Mouse (Mus musculus) liver, embryonic 13.5 days (tissue): Measurements from ENCODE around the gene Cryab. TPM values are rescaled to one million over a fixed set of nuclear protein-coding genes. Genes with fewer than 3 reads are reported as not detected.

Experiments
- ATAC-seq: fragments of 200-750 bp; cut with Nextera tagmentation; 2 replicates; pipeline ENCODE4 v1.8.0; 2017; ENCODE audit warnings: low read depth, mild to moderate bottlenecking, moderate number of reproducible peaks, moderate library complexity
- DNase-seq: peaks from one replicate; pipeline ENCODE4 v3.0.0; 2022
- H3K27ac ChIP-seq: fragments of 300-500 bp; sonication (generic); 2 replicates; pipeline ENCODE4 v1.5.1; 2015; ENCODE audit warnings: moderate library complexity, mild to moderate bottlenecking, inconsistent platforms
- H3K27me3 ChIP-seq: fragments of 300-500 bp; sonication (generic); 2 replicates; pipeline ENCODE4 v1.6.1; 2015; ENCODE audit warnings: mild to moderate bottlenecking, inconsistent platforms
- H3K36me3 ChIP-seq: fragments of 300-500 bp; sonication (generic); 2 replicates; pipeline ENCODE4 v1.6.1; 2015; ENCODE audit warnings: mild to moderate bottlenecking, inconsistent platforms
- H3K4me1 ChIP-seq: fragments of 300-500 bp; sonication (generic); replicated peaks from 2 replicates; pipeline ENCODE4 v1.6.1; 2015; ENCODE audit warnings: inconsistent platforms
- H3K4me2 ChIP-seq: fragments of 300-500 bp; sonication (generic); 2 replicates; pipeline ENCODE4 v1.6.1; 2015; ENCODE audit warnings: inconsistent platforms, mild to moderate bottlenecking, moderate library complexity
- H3K4me3 ChIP-seq: fragments of 300-500 bp; sonication (generic); replicated peaks from 2 replicates; pipeline ENCODE4 v1.5.1; 2015; ENCODE audit warnings: mild to moderate bottlenecking, inconsistent platforms
- H3K9ac ChIP-seq: fragments of 300-500 bp; sonication (generic); 2 replicates; pipeline ENCODE4 v1.6.1; 2015; ENCODE audit warnings: mild to moderate bottlenecking, inconsistent platforms
- H3K9me3 ChIP-seq: fragments of 300-500 bp; sonication (generic); replicated peaks from 2 replicates; pipeline ENCODE4 v1.6.1; 2016; ENCODE audit warnings: inconsistent platforms
- WGBS: fragments of 180-500 bp; shearing (Covaris S2); methylation state at CpG from one replicate; pipeline ENCODE4 v1.1.7; 2015; ENCODE audit not compliant: insufficient replicate concordance; 5-methylcytosine and 5-hydroxymethylcytosine counted together
- polyA plus RNA-seq: library from polyadenylated mRNA; unstranded; fragments of >200 nt; fragmentation: Nextera tagmentation; extraction: Ambion mirVana; gene quantifications from 2 replicates; pipeline ENCODE4 v1.2.1, GENCODE M21; 2015

Cryab gene
- polyA plus RNA-seq, 1 experiment from 2014 or later, result 8.7 TPM

GRCm38 (mm10) chr9:50745806-50746205 lies 5.3 kb upstream of the Cryab start:
- 32% methylated on average over 7 of the region's 7 CpGs for WGBS
- Histone ChIP-seq H3K27ac (peak overlapping the region; percentile 29; the same call in 1 of the 2 replicates), H3K4me2 (peak overlapping the region; percentile 52), H3K9me3 (no peaks in the 10 kb centered on the region), H3K4me1 (no peaks in the 10 kb centered on the region; the same call in 1 of the 2 replicates), H3K4me3 (peak overlapping the region; percentile 46), H3K9ac (peak overlapping the region; percentile 44), H3K27me3 (peaks cover 13% of the 10 kb centered on the region), H3K36me3 (no peaks in the 10 kb centered on the region)
- ATAC-seq, result no peak
- DNase-seq, result no peak

DNA sequence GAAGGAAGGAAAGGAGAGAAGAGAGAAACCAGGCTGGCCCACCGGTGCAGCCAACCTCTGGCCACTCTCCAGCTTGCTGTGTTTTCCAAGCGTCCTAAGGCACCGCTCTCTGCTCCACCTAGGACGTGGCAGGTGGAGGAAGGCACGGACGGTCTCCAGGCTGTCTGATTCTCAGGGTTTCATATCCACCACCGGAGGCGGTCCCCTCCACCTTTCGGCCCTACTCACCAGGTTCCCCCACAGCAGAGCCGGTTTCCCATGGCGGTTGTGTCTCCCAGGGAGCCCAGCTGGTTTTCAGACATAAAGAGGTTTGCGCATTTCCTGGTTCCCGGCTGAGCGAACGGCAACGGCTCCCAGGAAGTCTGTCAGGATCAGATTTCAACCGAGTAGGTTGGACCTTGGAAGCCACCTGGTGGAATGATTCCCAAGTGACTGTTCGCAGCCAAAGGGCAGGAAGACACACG lies 4.9 kb upstream of the Cryab start, which contains the start of gene 2310030G06Rik:
Gene 2310030G06Rik, minus strand, starts transcription at position 323 of the 464 bp plus-strand sequence.
- Histone ChIP-seq H3K27me3 (peaks cover 13% of the 10 kb centered on the region), H3K4me1 (no peaks in the 10 kb centered on the region; the same call in 1 of the 2 replicates), H3K36me3 (no peaks in the 10 kb centered on the region), H3K27ac (peak within 1 kb of the TSS; percentile 29; the same call in 1 of the 2 replicates), H3K9ac (peak within 1 kb of the TSS; percentile 44), H3K4me3 (peak within 1 kb of the TSS; percentile 46), H3K4me2 (peak within 1 kb of the TSS; percentile 52), H3K9me3 (no peaks in the 10 kb centered on the region)
- peak; percentile 48; the same call in 1 of the 2 replicates for ATAC-seq
- DNase-seq, result no peak
- WGBS, result 9% methylated on average over 19 of the region's 19 CpGs

DNA sequence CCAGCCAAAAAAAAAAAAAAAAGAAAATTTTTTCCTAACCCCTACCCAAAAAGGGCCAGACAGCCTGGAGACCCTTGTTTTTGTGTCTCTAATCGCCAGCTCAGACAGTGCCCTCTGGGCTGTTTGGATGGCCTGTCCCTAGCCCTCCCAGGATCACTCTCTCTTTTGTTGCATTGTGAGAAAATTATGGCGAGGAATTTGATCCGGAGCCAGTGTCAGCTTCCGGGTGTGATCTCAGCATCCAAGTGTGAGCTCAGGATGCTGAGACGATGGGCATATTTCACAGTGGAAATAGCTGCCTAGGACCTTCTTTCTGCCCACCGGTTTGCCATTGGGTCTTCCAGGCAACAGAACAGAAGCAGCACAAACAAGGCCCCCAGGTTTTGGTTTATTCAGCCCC lies 419 bp upstream of the Cryab start:
- H3K27me3 ChIP-seq, result peaks cover 24% of the 10 kb centered on the region
- H3K4me3 ChIP-seq, result no peak overlapping the region
- DNase-seq, result no peak
- H3K4me1 ChIP-seq, result no peaks in the 10 kb centered on the region; the same call in 1 of the 2 replicates
- no peaks in the 10 kb centered on the region for H3K36me3 ChIP-seq
- H3K27ac ChIP-seq, result no peak overlapping the region
- H3K4me2 ChIP-seq, result no peak overlapping the region
- no peak for ATAC-seq
- H3K9me3 ChIP-seq, result no peaks in the 10 kb centered on the region
- no peak overlapping the region for H3K9ac ChIP-seq
- 72% methylated on average over 6 of the region's 6 CpGs for WGBS

- H3K4me2 ChIP-seq, result no peak within 1 kb of the TSS
- ATAC-seq (no peak), DNase-seq (no peak)
- H3K27ac ChIP-seq, result no peak within 1 kb of the TSS
- no peak within 1 kb of the TSS for H3K9ac ChIP-seq
- no peaks in the 10 kb centered on the region for H3K9me3 ChIP-seq
- H3K27me3 ChIP-seq, result peaks cover 11% of the 10 kb centered on the region
- H3K4me3 ChIP-seq, result no peak within 1 kb of the TSS
- no peaks in the 10 kb centered on the region for H3K36me3 ChIP-seq
- no peaks in the 10 kb centered on the region for H3K4me1 ChIP-seq
- whole genome bisulfite sequencing, result 69% methylated on average over 14 of the region's 14 CpGs
These were observed 1.0 kb downstream of the Cryab start, which contains the start of gene Hspb2 for GRCm38 (mm10) chr9:50752054-50752602. Gene Hspb2 (minus strand): TSS chr9:50752354.

DNA sequence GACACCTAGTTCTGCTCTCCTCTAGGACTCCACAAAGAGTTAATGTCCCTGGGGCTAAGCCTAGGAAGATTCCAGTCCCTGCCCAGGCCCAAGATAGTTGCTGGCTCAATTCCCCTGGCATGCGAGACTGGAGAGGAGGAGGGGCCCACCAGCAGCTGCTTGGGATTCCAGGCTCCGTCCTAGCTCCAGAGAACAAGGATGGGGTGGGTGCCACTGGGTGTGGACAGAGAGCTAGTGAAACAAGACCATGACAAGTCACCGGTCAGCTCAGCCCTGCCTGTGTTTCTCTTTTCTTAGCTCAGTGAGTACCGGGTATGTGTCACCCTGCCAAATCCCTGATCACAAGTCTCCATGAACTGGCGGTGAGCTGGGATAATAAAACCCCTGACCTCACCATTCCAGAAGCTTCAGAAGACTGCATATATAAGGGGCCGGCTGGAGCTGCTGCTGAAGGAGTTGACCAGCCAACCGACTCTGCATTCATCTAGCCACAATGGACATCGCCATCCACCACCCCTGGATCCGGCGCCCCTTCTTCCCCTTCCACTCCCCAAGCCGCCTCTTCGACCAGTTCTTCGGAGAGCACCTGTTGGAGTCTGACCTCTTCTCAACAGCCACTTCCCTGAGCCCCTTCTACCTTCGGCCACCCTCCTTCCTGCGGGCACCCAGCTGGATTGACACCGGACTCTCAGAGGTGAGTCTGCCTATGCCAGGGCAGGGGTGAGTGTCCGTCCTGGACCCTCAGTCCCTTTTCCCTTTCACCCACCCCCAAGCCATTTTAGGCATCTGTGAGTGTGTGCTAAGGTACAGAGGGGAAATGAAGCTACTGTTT lies 1.9 kb downstream of the Cryab start:
- Histone ChIP-seq H3K9me3 (no peaks in the 10 kb centered on the region), H3K27me3 (peaks cover 11% of the 10 kb centered on the region), H3K27ac (no peak overlapping the region), H3K4me3 (no peak overlapping the region), H3K9ac (no peak overlapping the region), H3K4me1 (no peaks in the 10 kb centered on the region), H3K36me3 (no peaks in the 10 kb centered on the region), H3K4me2 (no peak overlapping the region)
- 62% methylated on average over 17 of the region's 17 CpGs for WGBS
- DNase-seq (no peak), ATAC-seq (no peak)

DNA sequence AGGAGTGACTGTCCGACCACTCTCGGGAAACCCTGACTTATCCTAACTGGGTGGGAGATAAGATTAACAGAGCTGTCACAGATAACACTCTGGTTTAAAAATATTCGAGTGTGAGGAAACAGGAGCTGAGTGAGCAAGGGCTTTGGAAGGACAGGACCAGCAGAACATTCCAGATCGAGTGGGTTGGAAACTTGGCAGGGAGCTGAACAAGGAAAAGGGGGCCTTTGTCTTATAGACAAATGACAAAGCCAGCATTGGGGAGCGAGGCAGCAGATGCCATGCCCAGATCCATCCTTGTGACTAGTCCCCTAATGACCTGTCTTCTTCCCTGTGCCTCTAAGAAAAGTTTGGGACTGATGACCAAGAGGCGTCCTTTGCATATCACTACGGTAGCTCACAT lies 2.8 kb downstream of the Cryab start:
- no peaks in the 10 kb centered on the region for H3K4me1 ChIP-seq
- no peak for ATAC-seq
- no peak overlapping the region for H3K4me2 ChIP-seq
- no peak for DNase-seq
- no peaks in the 10 kb centered on the region for H3K36me3 ChIP-seq
- H3K9me3 ChIP-seq, result no peaks in the 10 kb centered on the region
- H3K27ac ChIP-seq, result no peak overlapping the region
- H3K27me3 ChIP-seq, result peaks cover 11% of the 10 kb centered on the region
- no peak overlapping the region for H3K4me3 ChIP-seq
- H3K9ac ChIP-seq, result no peak overlapping the region
- 34% methylated on average over 7 of the region's 7 CpGs for WGBS

- H3K36me3 ChIP-seq, result no peaks in the 10 kb centered on the region
- ATAC-seq (no peak), DNase-seq (no peak)
- no peaks in the 10 kb centered on the region for H3K9me3 ChIP-seq
- no peak overlapping the region for H3K4me2 ChIP-seq
- 61% methylated on average over 5 of the region's 5 CpGs for WGBS
- peaks cover 13% of the 10 kb centered on the region for H3K27me3 ChIP-seq
- H3K27ac ChIP-seq, result no peak overlapping the region
- no peak overlapping the region for H3K4me3 ChIP-seq
- H3K9ac ChIP-seq, result no peak overlapping the region
- no peaks in the 10 kb centered on the region for H3K4me1 ChIP-seq
These were observed 5.6 kb downstream of the Cryab start for GRCm38 (mm10) chr9:50756711-50757110.

DNA sequence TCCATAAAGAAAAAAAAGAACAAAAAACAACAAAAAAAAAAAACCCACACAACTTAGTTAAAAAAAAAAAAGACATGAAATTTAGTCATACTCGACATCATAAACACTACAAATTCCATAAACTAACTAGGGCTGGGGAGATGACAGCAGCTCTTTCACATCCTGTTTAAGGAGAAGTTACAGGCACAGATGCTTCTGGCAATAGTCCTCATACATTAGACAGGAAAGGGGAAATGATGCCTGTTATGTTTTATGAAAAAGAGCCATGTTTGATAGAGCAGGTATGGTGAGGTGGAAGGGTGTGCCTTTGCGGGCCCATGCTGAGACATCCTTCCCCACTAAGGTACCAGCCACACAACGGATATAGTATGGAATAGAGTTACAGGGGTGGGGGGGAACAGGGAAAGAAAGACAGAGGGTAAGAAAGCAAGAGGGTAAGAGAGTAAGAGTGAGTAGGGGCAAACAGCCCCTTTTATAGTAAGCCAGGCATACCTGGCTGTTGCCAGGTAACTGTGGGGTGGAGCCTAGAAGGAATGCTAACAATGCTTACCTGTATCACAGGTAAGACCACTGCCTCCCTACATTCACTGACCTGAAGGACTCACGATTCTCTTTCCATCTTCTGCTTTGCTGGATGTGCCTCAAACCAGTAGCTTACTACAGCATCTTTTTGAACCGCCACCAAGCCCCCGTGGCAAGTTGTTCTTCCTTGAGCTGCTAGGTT lies 10.6 kb downstream of the Cryab start:
- no peak overlapping the region for H3K4me3 ChIP-seq
- no peak for DNase-seq
- H3K9me3 ChIP-seq, result no peaks in the 10 kb centered on the region
- 49% methylated on average over 6 of the region's 6 CpGs for WGBS
- H3K9ac ChIP-seq, result no peak overlapping the region
- no peak for ATAC-seq
- 0 out of 2 replicates have a peak, but pooled peaks cover 6% of the 10 kb centered on the region for H3K27me3 ChIP-seq
- peaks cover 4% of the 10 kb centered on the region for H3K4me1 ChIP-seq
- no peak overlapping the region for H3K27ac ChIP-seq
- H3K4me2 ChIP-seq, result no peak overlapping the region
- H3K36me3 ChIP-seq, result peaks cover 5% of the 10 kb centered on the region; the same call in 1 of the 2 replicates

GRCm38 (mm10) chr9:50763331-50763730 lies 12.2 kb downstream of the Cryab start:
- Histone ChIP-seq H3K4me2 (no peak overlapping the region), H3K36me3 (peaks cover 5% of the 10 kb centered on the region; the same call in 1 of the 2 replicates), H3K27me3 (0 out of 2 replicates have a peak, but pooled peaks cover 6% of the 10 kb centered on the region), H3K27ac (no peak overlapping the region), H3K9ac (no peak overlapping the region), H3K9me3 (no peaks in the 10 kb centered on the region), H3K4me3 (no peak overlapping the region), H3K4me1 (peaks cover 14% of the 10 kb centered on the region)
- DNase-seq (no peak), ATAC-seq (no peak)
- 53% methylated on average over 1 of the region's 1 CpGs for WGBS

- peak overlapping the region; percentile 80 for H3K9ac ChIP-seq
- ATAC-seq (peak; percentile 11), DNase-seq (no peak)
- no peaks in the 10 kb centered on the region for H3K27me3 ChIP-seq
- peak overlapping the region; percentile 87 for H3K4me2 ChIP-seq
- WGBS, result 5% methylated on average over 17 of the region's 17 CpGs
- peak overlapping the region; percentile 72 for H3K4me3 ChIP-seq
- H3K36me3 ChIP-seq, result peaks cover 27% of the 10 kb centered on the region
- H3K27ac ChIP-seq, result peak overlapping the region; percentile 93
- no peaks in the 10 kb centered on the region for H3K9me3 ChIP-seq
- H3K4me1 ChIP-seq, result peaks cover 36% of the 10 kb centered on the region
These were observed 16.5 kb downstream of the Cryab start for GRCm38 (mm10) chr9:50767531-50768106.
